Mouse (Mus musculus) liver, embryonic 14.5 days (tissue): ENCODE measurements around the gene Ubxn7.

Experiments used
- CTCF ChIP-seq: IDR thresholded peaks from 2 replicates; pipeline ENCODE4 v1.5.1; 2016; ENCODE audit warnings: antibody characterized with exemption, low read depth, control low read depth
- EP300 ChIP-seq: IDR thresholded peaks from 2 replicates; pipeline ENCODE4 v1.6.1; 2016; ENCODE audit warnings: antibody characterized with exemption, low read depth

GRCm38 (mm10) chr16:32407730-32408129 lies 75.7 kb downstream of the Ubxn7 start:
- TF ChIP-seq CTCF (no peak), EP300 (no peak)
